Mouse (Mus musculus): ENCODE measurements around the gene Sarm1.

DNA sequence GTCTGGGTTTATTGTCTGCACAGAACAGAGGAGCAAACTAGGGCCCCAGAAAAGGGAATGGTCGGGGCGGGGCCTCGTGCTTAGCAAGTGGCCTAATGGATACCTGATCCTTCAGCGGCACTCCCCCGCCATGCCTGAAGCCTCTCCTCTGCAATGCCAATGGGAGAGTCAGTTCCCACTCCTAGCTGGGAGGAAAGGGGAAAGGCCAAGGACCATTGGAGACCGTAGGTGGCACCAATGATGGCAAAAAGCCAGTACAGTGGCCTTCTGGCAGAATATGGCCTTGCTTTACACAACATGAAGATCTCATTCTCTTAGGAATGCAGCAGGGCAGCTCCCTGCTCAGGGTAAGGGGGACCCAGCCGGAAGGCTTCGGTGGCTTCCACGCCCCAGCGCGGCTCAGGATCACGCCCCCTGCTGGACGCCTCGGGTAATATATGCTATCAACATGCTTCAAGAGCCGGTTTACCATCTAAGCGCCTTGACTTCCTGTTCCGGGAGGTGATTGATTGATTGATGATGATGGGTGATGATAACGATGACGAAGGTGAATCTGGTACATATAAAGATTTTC, 61.7 kb downstream of the Sarm1 start:
- TF ChIP-seq CTCF (conservative IDR thresholded peaks at IDR 0.05 in 1 of 2, IDR thresholded peaks at IDR 0.05 in 1 of 2; ENCODE audit: low read depth in 2 of 2, low read length in 2 of 2), result peak; percentile 81 to 87
- peak; percentile 40; the same call in 1 of the 2 replicates for TF ChIP-seq NELFE (IDR thresholded peaks at IDR 0.05; ENCODE audit: low read depth, low read length)
- TF ChIP-seq PAX5 (IDR thresholded peaks at IDR 0.05; ENCODE audit: low read length), result no peak
- no peak for TF ChIP-seq IRF4 (IDR thresholded peaks at IDR 0.05; ENCODE audit: low read depth, low read length)
- no peak; the same call in 1 of the 2 replicates for TF ChIP-seq HCFC1 (IDR thresholded peaks at IDR 0.05; ENCODE audit: low read depth, low read length)
- TF ChIP-seq ZNF384 (IDR thresholded peaks at IDR 0.05; ENCODE audit: low read depth, low read length), result no peak
- TF ChIP-seq POLR2A (IDR thresholded peaks at IDR 0.05; ENCODE audit: low read depth, low read length), result no peak
- TF ChIP-seq SMC3 (IDR thresholded peaks at IDR 0.05; ENCODE audit: low read depth, low read length), result peak; percentile 60
- no peak for TF ChIP-seq USF1 (IDR thresholded peaks at IDR 0.05; ENCODE audit: low read depth, low read length)
- TF ChIP-seq MAX (IDR thresholded peaks at IDR 0.05; ENCODE audit: low read length), result no peak

Measured in CH12.LX (cell line).